Mouse (Mus musculus): Measurements from ENCODE around the gene Atp1a1. TPM values are rescaled to one million over a fixed set of nuclear protein-coding genes. Genes with fewer than 3 reads are reported as not detected.

The Atp1a1 gene
- total RNA-seq, 2 experiments from 2014 or later: 1,042 to 1,100 TPM

GRCm38 (mm10) chr3:101592281-101593265 lies 11.9 kb downstream of the Atp1a1 start:
- no peak for DNase-seq

- DNase-seq: no peak
Observed at GRCm38 (mm10) chr3:101590380-101590779, 14.1 kb downstream of the Atp1a1 start.

GRCm38 (mm10) chr3:101588299-101588698 lies 16.2 kb downstream of the Atp1a1 start:
- DNase-seq: no peak

- no peak for DNase-seq
Observed at GRCm38 (mm10) chr3:101586794-101587193, 17.7 kb downstream of the Atp1a1 start.

GRCm38 (mm10) chr3:101578072-101578471 lies 26.4 kb downstream of the Atp1a1 start:
- DNase-seq: no peak

GRCm38 (mm10) chr3:101577361-101577760 lies 27.1 kb downstream of the Atp1a1 start:
- DNase-seq: peak; percentile 45

- no peak for DNase-seq
Observed at GRCm38 (mm10) chr3:101575527-101576085, 28.9 kb downstream of the Atp1a1 start.

- no peak for DNase-seq
Observed at GRCm38 (mm10) chr3:101574463-101575193, 29.9 kb downstream of the Atp1a1 start.

- no peak for DNase-seq
Observed at GRCm38 (mm10) chr3:101572991-101573390, 31.5 kb downstream of the Atp1a1 start.

GRCm38 (mm10) chr3:101572174-101572626 lies 32.3 kb downstream of the Atp1a1 start:
- peak; percentile 56 for DNase-seq

- no peak for DNase-seq
Observed at GRCm38 (mm10) chr3:101571515-101572130, 32.9 kb downstream of the Atp1a1 start.

- no peak for DNase-seq
Observed at GRCm38 (mm10) chr3:101570747-101571514, 33.6 kb downstream of the Atp1a1 start.

GRCm38 (mm10) chr3:101570246-101570645 lies 34.2 kb downstream of the Atp1a1 start:
- no peak for DNase-seq

- peak; percentile 33 for DNase-seq
Observed at GRCm38 (mm10) chr3:101568627-101569026, 35.9 kb downstream of the Atp1a1 start.

GRCm38 (mm10) chr3:101564011-101564410 lies 40.5 kb downstream of the Atp1a1 start:
- no peak for DNase-seq

GRCm38 (mm10) chr3:101562510-101563209 lies 41.8 kb downstream of the Atp1a1 start:
- no peak for DNase-seq

- DNase-seq: no peak
Observed at GRCm38 (mm10) chr3:101561948-101562347, 42.5 kb downstream of the Atp1a1 start.

GRCm38 (mm10) chr3:101560841-101561522 lies 43.5 kb downstream of the Atp1a1 start:
- DNase-seq: no peak

GRCm38 (mm10) chr3:101556712-101557111 lies 47.8 kb downstream of the Atp1a1 start:
- DNase-seq: no peak

All from heart, postnatal 4 days (tissue).